Mouse (Mus musculus): ENCODE results near the gene Lrrc38.

Gene Lrrc38

GRCm38 (mm10) chr4:143350047-143351015, 774 bp downstream of the Lrrc38 start:
- no peak for DNase-seq (ENCODE audit: low read depth, low spot score)

GRCm38 (mm10) chr4:143352301-143352700, 2.7 kb downstream of the Lrrc38 start:
- DNase-seq (ENCODE audit: low read depth, low spot score): no peak

GRCm38 (mm10) chr4:143361520-143361919, 12.0 kb downstream of the Lrrc38 start:
- DNase-seq (ENCODE audit: low read depth, low spot score): peak; percentile 51

GRCm38 (mm10) chr4:143366415-143367041, 17.0 kb downstream of the Lrrc38 start:
- no peak for DNase-seq (ENCODE audit: low read depth, low spot score)

DNA sequence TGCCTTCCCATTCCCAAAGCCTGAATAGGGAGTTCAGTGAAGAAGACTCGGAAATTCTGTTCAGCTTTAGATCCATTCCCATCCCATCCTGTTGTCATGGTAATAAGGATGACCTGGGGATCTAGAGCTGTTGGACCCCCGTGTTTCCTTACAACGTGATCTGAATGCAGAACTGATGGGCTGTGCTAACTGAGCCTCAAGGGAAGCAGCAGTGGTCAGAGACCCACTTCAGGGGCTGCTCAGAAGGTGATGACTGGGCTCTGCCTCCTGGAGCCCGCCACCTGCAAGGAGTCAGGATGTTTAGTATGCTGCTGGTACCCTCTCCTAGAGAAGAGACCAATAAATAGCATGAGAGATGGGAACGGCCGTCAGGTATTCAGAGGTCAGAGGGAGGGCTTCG, 29.9 kb downstream of the Lrrc38 start:
- DNase-seq (ENCODE audit: low read depth, low spot score): no peak

DNA sequence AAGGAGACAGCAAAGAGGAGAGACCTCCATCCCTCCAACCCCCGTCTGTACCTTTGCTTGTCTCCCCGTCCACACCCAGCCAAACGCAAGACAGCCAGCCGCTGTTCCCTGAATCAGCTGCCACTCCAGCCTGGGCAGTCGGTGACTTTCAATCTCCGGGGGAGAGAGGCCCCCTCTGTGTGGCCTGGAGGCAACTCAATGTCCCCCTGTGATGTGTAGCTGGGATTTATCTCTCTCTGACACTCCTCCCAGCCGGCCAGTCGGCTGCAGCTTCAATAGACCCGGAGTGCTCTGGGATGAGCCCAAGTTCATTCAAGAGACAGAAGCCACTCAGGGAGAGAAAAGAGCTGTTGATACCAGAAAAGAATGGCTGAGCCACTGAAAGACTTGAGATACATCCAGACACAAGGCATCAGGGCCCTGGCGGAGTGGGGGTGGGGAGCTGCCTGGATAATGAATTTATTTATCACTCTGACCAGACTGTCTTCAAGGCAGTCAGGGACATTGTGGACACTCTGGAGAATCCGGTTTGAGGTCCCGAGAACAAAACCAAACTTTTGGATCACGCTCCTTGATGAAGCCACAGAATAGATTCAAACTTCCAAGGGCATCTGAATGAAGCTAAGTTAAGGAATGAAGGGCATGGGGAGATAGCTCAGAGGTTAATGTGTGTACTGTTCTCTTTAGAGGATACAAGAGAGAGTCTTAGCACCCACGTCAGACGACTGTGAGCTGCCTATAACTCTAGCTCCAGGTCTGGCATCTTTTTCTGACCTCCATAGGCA, 30.6 kb downstream of the Lrrc38 start:
- no peak for DNase-seq (ENCODE audit: low read depth, low spot score)

DNA sequence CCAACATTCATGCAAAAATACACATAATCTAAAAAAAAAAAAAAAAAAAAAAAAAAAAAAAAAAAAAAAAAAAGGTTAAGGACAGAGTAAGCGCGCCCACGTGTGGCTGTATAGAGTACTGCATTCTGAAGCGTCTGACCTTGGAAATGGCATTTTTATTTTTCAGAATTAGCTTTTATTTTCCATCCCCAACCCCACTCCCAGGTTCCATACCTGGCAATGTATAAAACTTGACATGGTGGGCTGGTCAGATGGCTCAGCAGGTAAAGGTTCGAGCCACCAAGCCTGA, 31.1 kb downstream of the Lrrc38 start:
- DNase-seq (ENCODE audit: low read depth, low spot score): peak; percentile 28

GRCm38 (mm10) chr4:143382163-143382562, 32.6 kb downstream of the Lrrc38 start:
- DNase-seq (ENCODE audit: low read depth, low spot score): no peak

GRCm38 (mm10) chr4:143383646-143384045, 34.1 kb downstream of the Lrrc38 start:
- no peak for DNase-seq (ENCODE audit: low read depth, low spot score)

GRCm38 (mm10) chr4:143388955-143389702, 39.6 kb downstream of the Lrrc38 start:
- no peak for DNase-seq (ENCODE audit: low read depth, low spot score)

DNA sequence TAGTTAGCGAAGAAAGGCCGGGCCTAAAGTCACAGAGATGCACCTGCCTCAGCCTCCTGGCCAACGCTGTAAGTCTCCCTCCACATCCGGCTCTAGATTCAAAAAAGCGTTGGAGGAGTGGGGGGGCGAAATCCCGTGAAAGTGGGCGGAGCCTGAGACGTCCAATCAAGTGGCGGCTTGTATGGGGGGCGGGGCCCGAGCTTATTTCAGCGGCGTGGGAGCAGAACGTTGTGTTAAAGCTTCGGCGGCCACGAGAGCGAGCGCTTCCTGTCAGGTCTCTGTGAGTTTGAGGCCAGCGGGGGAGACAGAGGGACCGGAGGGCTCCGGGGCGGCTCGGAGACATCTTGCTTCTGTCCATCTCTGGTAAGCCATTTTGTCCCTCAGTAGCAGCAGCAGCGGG, 44.6 kb downstream of the Lrrc38 start, which contains the start of gene Pramel1:
TSS of gene Pramel1 (plus strand) at position 248 of the 400 bp plus-strand sequence.
- DNase-seq (ENCODE audit: low read depth, low spot score): no peak

DNA sequence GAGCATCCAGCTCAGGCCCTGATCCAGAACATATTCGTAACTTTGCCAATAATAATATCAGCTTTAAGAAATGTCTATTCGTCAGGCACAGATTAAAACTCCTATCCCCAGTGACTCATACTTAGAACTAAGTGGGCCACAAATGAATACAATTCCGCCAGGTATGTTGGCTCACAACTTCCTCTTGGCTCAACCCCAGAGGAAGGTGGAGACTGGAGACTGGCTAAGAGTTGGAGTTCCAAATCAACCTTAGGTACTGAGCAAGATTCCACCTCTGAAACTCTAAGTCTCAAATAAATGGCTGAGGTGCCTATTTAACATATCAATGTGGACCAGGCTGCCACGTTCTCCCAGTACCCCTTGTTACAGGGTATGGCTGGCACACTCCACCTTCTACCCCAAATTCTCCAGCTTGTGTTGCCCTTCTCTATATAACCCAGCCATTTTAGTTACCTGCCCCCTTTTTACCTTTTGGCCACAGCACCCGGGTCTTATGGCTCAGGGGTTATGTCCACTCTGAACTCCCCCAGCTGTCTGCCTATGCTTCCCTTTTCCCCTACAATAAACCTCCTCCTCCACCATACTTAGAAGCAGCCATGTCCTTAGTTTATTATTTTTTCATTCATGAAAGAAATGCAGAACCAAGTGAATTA, 62.1 kb downstream of the Lrrc38 start:
- no peak for DNase-seq (ENCODE audit: low read depth, low spot score)

- peak; percentile 88 for DNase-seq (ENCODE audit: low read depth, low spot score)
These were observed 62.9 kb downstream of the Lrrc38 start, which contains the start of gene Pramef8 for GRCm38 (mm10) chr4:143412219-143413092. Gene Pramef8 (plus strand): TSS chr4:143412426.

DNA sequence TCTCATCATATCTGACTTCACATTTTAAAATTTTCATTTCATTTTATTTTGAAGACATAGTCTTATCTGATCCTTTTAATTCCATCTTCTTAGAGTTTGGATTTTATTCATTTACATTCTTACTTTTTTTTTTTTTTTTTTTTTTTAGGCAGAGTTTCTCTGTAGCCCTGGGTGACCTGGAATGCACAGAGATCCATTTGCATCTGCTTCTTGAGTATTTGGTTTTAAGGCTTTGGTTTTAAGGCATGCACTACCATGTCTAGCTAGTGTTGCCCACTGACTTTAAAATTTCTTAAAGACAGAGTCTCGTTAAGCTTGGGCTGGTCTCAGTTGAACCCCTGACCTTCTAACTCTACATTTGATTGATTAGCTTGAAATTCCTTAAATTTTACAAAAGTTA, 64.1 kb downstream of the Lrrc38 start:
- no peak for DNase-seq (ENCODE audit: low read depth, low spot score)

- DNase-seq (ENCODE audit: low read depth, low spot score): no peak
These were observed 64.6 kb downstream of the Lrrc38 start for GRCm38 (mm10) chr4:143414121-143414520.

Data from retina, postnatal 7 days (tissue).